Mouse (Mus musculus): ENCODE measurements around the gene AI481877. TPM values are rescaled to one million over a fixed set of nuclear protein-coding genes. Genes with fewer than 3 reads are reported as not detected.

Gene AI481877
- total and polyA plus RNA-seq, 3 experiments: not detected

DNA sequence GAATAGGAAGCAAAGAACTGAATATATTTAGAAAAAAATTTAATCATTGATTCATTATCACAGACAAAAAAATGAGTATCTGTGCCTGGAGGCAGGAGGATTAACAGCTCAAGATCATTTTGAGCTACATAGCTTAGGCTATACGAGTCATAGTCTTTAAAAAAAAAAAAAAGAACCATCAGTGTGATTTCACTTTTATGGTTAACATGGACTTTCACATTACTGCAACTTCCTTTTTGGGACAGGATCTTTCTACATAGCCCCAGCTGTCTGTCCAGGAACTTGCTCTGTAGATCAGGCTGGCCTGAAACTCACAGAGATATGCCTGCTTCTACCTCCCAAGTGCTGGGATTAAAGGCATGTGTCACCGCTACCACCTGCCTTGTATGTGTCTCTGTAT is 55.4 kb downstream of the AI481877 start:
- intact Hi-C loops (cut with DNase I): no loop called here
- TF ChIP-seq POLR2A (IDR thresholded peaks at IDR 0.05; ENCODE audit: insufficient read depth, low read depth, low read length) (no peak), CTCF (IDR thresholded peaks at IDR 0.05) (no peak), EP300 (IDR thresholded peaks at IDR 0.05; ENCODE audit: insufficient read depth, low read depth, low read length) (no peak)
- Histone ChIP-seq H3K27ac (no peak overlapping the region), H3K9ac (ENCODE audit: low read depth, low read length) (no peak overlapping the region), H3K4me1 (ENCODE audit: control insufficient read depth, insufficient read depth, low read length) (no peaks in the 10 kb centered on the region), H3K36me3 (ENCODE audit: control insufficient read depth, insufficient read depth, low read length) (no peaks in the 10 kb centered on the region), H3K27me3 (ENCODE audit: control insufficient read depth, insufficient read depth, low read length) (no peaks in the 10 kb centered on the region), H3K79me2 (replicated peaks; ENCODE audit: control insufficient read depth, insufficient read depth, low read length) (no peaks in the 10 kb centered on the region), H3K4me3 (no peak overlapping the region)
- 71% methylated on average over 2 of the region's 2 CpGs for WGBS
- no peak for DNase-seq

GRCm38 (mm10) chr4:59069276-59069675 is 69.5 kb downstream of the AI481877 start:
- 57% methylated on average over 3 of the region's 3 CpGs for WGBS
- no peak overlapping the region for H3K27ac ChIP-seq
- TF ChIP-seq POLR2A (IDR thresholded peaks at IDR 0.05; ENCODE audit: insufficient read depth, low read depth, low read length) (no peak), EP300 (IDR thresholded peaks at IDR 0.05; ENCODE audit: insufficient read depth, low read depth, low read length) (no peak), CTCF (IDR thresholded peaks at IDR 0.05) (no peak)
- H3K9ac ChIP-seq (ENCODE audit: low read depth, low read length): no peak overlapping the region
- H3K27me3 ChIP-seq (ENCODE audit: control insufficient read depth, insufficient read depth, low read length): no peaks in the 10 kb centered on the region
- intact Hi-C loops (cut with DNase I): no loop called here
- H3K36me3 ChIP-seq (ENCODE audit: control insufficient read depth, insufficient read depth, low read length): no peaks in the 10 kb centered on the region
- no peaks in the 10 kb centered on the region for H3K4me1 ChIP-seq (ENCODE audit: control insufficient read depth, insufficient read depth, low read length)
- no peaks in the 10 kb centered on the region for H3K79me2 ChIP-seq (replicated peaks; ENCODE audit: control insufficient read depth, insufficient read depth, low read length)
- H3K4me3 ChIP-seq: no peak overlapping the region
- DNase-seq: no peak

GRCm38 (mm10) chr4:59062526-59062925 is 76.3 kb downstream of the AI481877 start:
- Histone ChIP-seq H3K36me3 (ENCODE audit: control insufficient read depth, insufficient read depth, low read length) (no peaks in the 10 kb centered on the region), H3K27ac (no peak overlapping the region), H3K27me3 (ENCODE audit: control insufficient read depth, insufficient read depth, low read length) (no peaks in the 10 kb centered on the region), H3K79me2 (replicated peaks; ENCODE audit: control insufficient read depth, insufficient read depth, low read length) (no peaks in the 10 kb centered on the region), H3K4me3 (no peak overlapping the region), H3K4me1 (ENCODE audit: control insufficient read depth, insufficient read depth, low read length) (no peaks in the 10 kb centered on the region), H3K9ac (ENCODE audit: low read depth, low read length) (no peak overlapping the region)
- TF ChIP-seq POLR2A (IDR thresholded peaks at IDR 0.05; ENCODE audit: insufficient read depth, low read depth, low read length): no peak
- no peak for TF ChIP-seq CTCF (IDR thresholded peaks at IDR 0.05)
- no peak for TF ChIP-seq EP300 (IDR thresholded peaks at IDR 0.05; ENCODE audit: insufficient read depth, low read depth, low read length)
- 83% methylated on average over 12 of the region's 12 CpGs for WGBS
- DNase-seq: no peak
- intact Hi-C loops (cut with DNase I): no loop called here

- no peak overlapping the region for H3K9ac ChIP-seq (ENCODE audit: low read depth, low read length)
- TF ChIP-seq POLR2A (IDR thresholded peaks at IDR 0.05; ENCODE audit: insufficient read depth, low read depth, low read length) (no peak), CTCF (IDR thresholded peaks at IDR 0.05) (no peak), EP300 (IDR thresholded peaks at IDR 0.05; ENCODE audit: insufficient read depth, low read depth, low read length) (no peak)
- no peaks in the 10 kb centered on the region for H3K4me1 ChIP-seq (ENCODE audit: control insufficient read depth, insufficient read depth, low read length)
- intact Hi-C loops (cut with DNase I): no loop called here
- H3K27ac ChIP-seq: no peak overlapping the region
- 83% methylated on average over 3 of the region's 3 CpGs for WGBS
- no peaks in the 10 kb centered on the region for H3K27me3 ChIP-seq (ENCODE audit: control insufficient read depth, insufficient read depth, low read length)
- DNase-seq: no peak
- no peak overlapping the region for H3K4me3 ChIP-seq
- H3K79me2 ChIP-seq (replicated peaks; ENCODE audit: control insufficient read depth, insufficient read depth, low read length): no peaks in the 10 kb centered on the region
- no peaks in the 10 kb centered on the region for H3K36me3 ChIP-seq (ENCODE audit: control insufficient read depth, insufficient read depth, low read length)
Observed at GRCm38 (mm10) chr4:59057929-59058328, 80.9 kb downstream of the AI481877 start.

DNA sequence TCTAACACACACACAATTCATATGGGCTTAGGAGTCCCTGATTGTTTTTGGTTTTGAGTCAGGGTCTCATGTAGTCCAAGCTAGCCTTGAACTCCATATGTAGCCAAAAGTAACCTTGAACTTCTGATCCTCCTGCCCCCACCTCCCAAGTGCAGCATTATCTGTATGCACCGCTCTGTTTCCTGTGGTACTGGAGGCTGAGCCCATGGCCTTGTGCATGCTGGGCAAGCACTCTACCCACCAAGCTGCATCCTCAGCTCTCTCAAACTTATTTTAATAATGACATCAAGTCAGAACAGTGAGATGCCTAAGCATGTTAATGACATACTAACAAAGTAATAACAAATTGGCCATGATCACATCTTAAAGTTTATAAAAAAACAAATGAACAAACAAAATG is 87.7 kb downstream of the AI481877 start:
- intact Hi-C loops (cut with DNase I): no loop called here
- Histone ChIP-seq H3K36me3 (ENCODE audit: control insufficient read depth, insufficient read depth, low read length) (no peaks in the 10 kb centered on the region), H3K9ac (ENCODE audit: low read depth, low read length) (no peak overlapping the region), H3K79me2 (replicated peaks; ENCODE audit: control insufficient read depth, insufficient read depth, low read length) (no peaks in the 10 kb centered on the region), H3K4me1 (ENCODE audit: control insufficient read depth, insufficient read depth, low read length) (no peaks in the 10 kb centered on the region), H3K4me3 (no peak overlapping the region), H3K27me3 (ENCODE audit: control insufficient read depth, insufficient read depth, low read length) (no peaks in the 10 kb centered on the region), H3K27ac (no peak overlapping the region)
- 83% methylated on average over 1 of the region's 1 CpGs for WGBS
- DNase-seq: no peak
- TF ChIP-seq POLR2A (IDR thresholded peaks at IDR 0.05; ENCODE audit: insufficient read depth, low read depth, low read length) (no peak), CTCF (IDR thresholded peaks at IDR 0.05) (no peak), EP300 (IDR thresholded peaks at IDR 0.05; ENCODE audit: insufficient read depth, low read depth, low read length) (no peak)

GRCm38 (mm10) chr4:59047222-59047621 is 91.6 kb downstream of the AI481877 start:
- TF ChIP-seq EP300 (IDR thresholded peaks at IDR 0.05; ENCODE audit: insufficient read depth, low read depth, low read length) (no peak), POLR2A (IDR thresholded peaks at IDR 0.05; ENCODE audit: insufficient read depth, low read depth, low read length) (no peak), CTCF (IDR thresholded peaks at IDR 0.05) (no peak)
- no peak for DNase-seq
- Histone ChIP-seq H3K4me1 (ENCODE audit: control insufficient read depth, insufficient read depth, low read length) (no peaks in the 10 kb centered on the region), H3K27ac (no peak overlapping the region), H3K9ac (ENCODE audit: low read depth, low read length) (no peak overlapping the region), H3K79me2 (replicated peaks; ENCODE audit: control insufficient read depth, insufficient read depth, low read length) (no peaks in the 10 kb centered on the region), H3K36me3 (ENCODE audit: control insufficient read depth, insufficient read depth, low read length) (no peaks in the 10 kb centered on the region), H3K4me3 (no peak overlapping the region), H3K27me3 (ENCODE audit: control insufficient read depth, insufficient read depth, low read length) (no peaks in the 10 kb centered on the region)
- intact Hi-C loops (cut with DNase I): no loop called here
- 48% methylated on average over 3 of the region's 3 CpGs for WGBS

All from heart, adult 2 months (tissue).